In genomic region chr2:171365553-171365952, GRCm38 (mm10) we compare ENCODE assay signal across 27 mouse cellular contexts.
DNase-seq lines count a peak whose midpoint lies in the region; ATAC-seq and TF ChIP-seq lines count a peak whose summit lies in the region.
"Had no signal": no experiment of that assay in that cellular context is flagged by ENCODE, and none has a peak within 500 bp of the region (broad histone marks: within the 10 kb centered on the region; RNA-seq: fewer than 3 reads in every experiment).

No protein-coding gene starts in this region.

- H3K27me3 ChIP-seq in midbrain, embryonic 13.5 days, result no peaks in the 10 kb centered on the region
- no peaks in the 10 kb centered on the region for H3K27me3 ChIP-seq in midbrain, postnatal 0 days (ENCODE audit: insufficient read depth, low read length)
- no peaks in the 10 kb centered on the region for H3K27me3 ChIP-seq in midbrain, embryonic 16.5 days (ENCODE audit: control insufficient read depth, insufficient read depth, low read depth, low read length)
- H3K27me3 ChIP-seq in hindbrain, embryonic 12.5 days, result no peaks in the 10 kb centered on the region
- H3K27me3 ChIP-seq: heart, embryonic 12.5 days; limb, embryonic 12.5 days; liver, embryonic 15.5 days; Patski had no signal

- no peak overlapping the region for H3K9ac ChIP-seq in midbrain, embryonic 13.5 days (replicated peaks)
- H3K9ac ChIP-seq in midbrain, postnatal 0 days (replicated peaks; ENCODE audit: low read length, poor library complexity, severe bottlenecking), result no peak overlapping the region
- H3K9ac ChIP-seq in midbrain, embryonic 16.5 days (ENCODE audit: low read depth, low read length), result peak overlapping the region; percentile 39; the same call in 1 of the 2 replicates
- H3K9ac ChIP-seq in hindbrain, embryonic 12.5 days, result no peak overlapping the region
- H3K9ac ChIP-seq: heart, embryonic 12.5 days; hindbrain, embryonic 14.5 days; limb, embryonic 12.5 days; liver, embryonic 15.5 days; lung, embryonic 14.5 days had no signal

- H3K4me1 ChIP-seq in midbrain, embryonic 13.5 days (replicated peaks), result no peaks in the 10 kb centered on the region
- no peaks in the 10 kb centered on the region for H3K4me1 ChIP-seq in midbrain, postnatal 0 days (ENCODE audit: insufficient read depth, low read length)
- no peaks in the 10 kb centered on the region for H3K4me1 ChIP-seq in midbrain, embryonic 16.5 days (ENCODE audit: control insufficient read depth, insufficient read depth, low read length)
- no peaks in the 10 kb centered on the region for H3K4me1 ChIP-seq in hindbrain, embryonic 12.5 days
- H3K4me1 ChIP-seq: heart, embryonic 12.5 days; liver, embryonic 15.5 days had no signal

- no peak overlapping the region for H3K4me3 ChIP-seq in midbrain, embryonic 13.5 days (replicated peaks)
- H3K4me3 ChIP-seq in midbrain, postnatal 0 days (ENCODE audit: low read depth, low read length), result no peak overlapping the region
- H3K4me3 ChIP-seq in midbrain, embryonic 16.5 days (ENCODE audit: low read depth, low read length), result no peak overlapping the region
- no peak overlapping the region for H3K4me3 ChIP-seq in hindbrain, embryonic 12.5 days
- H3K4me3 ChIP-seq: erythroblast, embryonic 14.5 days; heart, adult 2 months; heart, embryonic 12.5 days; limb, embryonic 12.5 days; liver, embryonic 15.5 days had no signal

- TF ChIP-seq CTCF in midbrain, postnatal 0 days (IDR thresholded peaks at IDR 0.05), result no peak

- no peaks in the 10 kb centered on the region for H3K36me3 ChIP-seq in midbrain, embryonic 13.5 days
- no peaks in the 10 kb centered on the region for H3K36me3 ChIP-seq in midbrain, postnatal 0 days (ENCODE audit: insufficient read depth, low read length)
- no peaks in the 10 kb centered on the region for H3K36me3 ChIP-seq in midbrain, embryonic 16.5 days (ENCODE audit: control insufficient read depth, insufficient read depth, low read length)
- H3K36me3 ChIP-seq in hindbrain, embryonic 12.5 days, result no peaks in the 10 kb centered on the region
- H3K36me3 ChIP-seq: heart, embryonic 12.5 days; limb, embryonic 12.5 days; liver, embryonic 15.5 days had no signal

- no peak; the same call in 1 of the 2 replicates for ATAC-seq in midbrain, embryonic 13.5 days
- no peak for ATAC-seq in midbrain, postnatal 0 days (ENCODE audit: low FRiP score)
- ATAC-seq in midbrain, embryonic 16.5 days, result peak; percentile 66
- ATAC-seq in hindbrain, embryonic 12.5 days (ENCODE audit: low FRiP score), result no peak
- ATAC-seq: Patski had no signal

- H3K27ac ChIP-seq in midbrain, embryonic 13.5 days, result no peak overlapping the region
- no peak overlapping the region for H3K27ac ChIP-seq in midbrain, postnatal 0 days (ENCODE audit: low read depth, low read length)
- peak overlapping the region; percentile 15; the same call in 1 of the 2 replicates for H3K27ac ChIP-seq in midbrain, embryonic 16.5 days (ENCODE audit: low read length)
- H3K27ac ChIP-seq in hindbrain, embryonic 12.5 days, result no peak overlapping the region
- H3K27ac ChIP-seq: heart, adult 2 months; hindbrain, embryonic 14.5 days; limb, embryonic 12.5 days; liver, embryonic 15.5 days had no signal

- 62% methylated on average over 8 of the region's 8 CpGs for WGBS in midbrain, embryonic 13.5 days
- WGBS in midbrain, postnatal 0 days, result 40% methylated on average over 8 of the region's 8 CpGs
- WGBS in midbrain, embryonic 16.5 days, result 39% methylated on average over 8 of the region's 8 CpGs
- WGBS in hindbrain, embryonic 12.5 days, result 80% methylated on average over 8 of the region's 8 CpGs

- DNase-seq in heart, adult 11 months, result peak; percentile 79
- no peak for DNase-seq in heart, adult 18-20 months
- DNase-seq in midbrain, postnatal 0 days (ENCODE audit: low spot score), result no peak
- peak; percentile 12 for DNase-seq in brain, adult 2 months (ENCODE audit: low read depth, low spot score)
- DNase-seq in adrenal gland, adult 2 months, result no peak
- DNase-seq: adrenal gland, postnatal 14 days; cerebellum, adult 2 months; cerebellum, postnatal 14 days; gastrocnemius, postnatal 25 days; heart, adult 2 months; heart, postnatal 4 days; kidney, adult 9 months; kidney, postnatal 14 days; layer of hippocampus, adult 9-11 months; lung, embryonic 14.5 days; lung, postnatal 36 days; thymus, adult 2 months; thymus, postnatal 4 days had no signal

- H3K9me3 ChIP-seq in midbrain, embryonic 13.5 days, result peaks cover 6% of the 10 kb centered on the region
- H3K9me3 ChIP-seq in midbrain, postnatal 0 days (ENCODE audit: low read length), result no peaks in the 10 kb centered on the region
- H3K9me3 ChIP-seq in midbrain, embryonic 16.5 days (replicated peaks; ENCODE audit: control insufficient read depth, low read length, poor library complexity, severe bottlenecking), result no peaks in the 10 kb centered on the region
- no peaks in the 10 kb centered on the region; the same call in 1 of the 2 replicates for H3K9me3 ChIP-seq in hindbrain, embryonic 12.5 days (replicated peaks)
- H3K9me3 ChIP-seq: liver, embryonic 15.5 days had no signal

- 0 out of 2 replicates have a peak overlapping the region, but pooled peaks have one; percentile 19 for H3K4me2 ChIP-seq in midbrain, embryonic 13.5 days (replicated peaks)
- no peak overlapping the region for H3K4me2 ChIP-seq in midbrain, postnatal 0 days (ENCODE audit: low read depth, low read length, poor library complexity, severe bottlenecking)
- peak overlapping the region; percentile 18; the same call in 1 of the 2 replicates for H3K4me2 ChIP-seq in midbrain, embryonic 16.5 days (ENCODE audit: low read length)
- H3K4me2 ChIP-seq in hindbrain, embryonic 12.5 days (replicated peaks), result no peak overlapping the region
- H3K4me2 ChIP-seq: heart, embryonic 12.5 days; hindbrain, embryonic 14.5 days; limb, embryonic 12.5 days; liver, embryonic 15.5 days; lung, embryonic 14.5 days had no signal

Comparison
In these comparisons a context has a peak if more than half of its experiments do, and no peak if none do; other contexts are left out.
1. DNase-seq: peak in heart, adult 11 months (single experiment) and brain, adult 2 months (single experiment); none in heart, adult 18-20 months (0 of 2), midbrain, postnatal 0 days (single experiment) and adrenal gland, adult 2 months (single experiment).
2. H3K4me2 ChIP-seq: peak in midbrain, embryonic 13.5 days (single experiment) and midbrain, embryonic 16.5 days (single experiment); none in midbrain, postnatal 0 days (single experiment) and hindbrain, embryonic 12.5 days (single experiment).